ENCODE assay signal across 13 mouse cellular contexts in the genomic region with DNA sequence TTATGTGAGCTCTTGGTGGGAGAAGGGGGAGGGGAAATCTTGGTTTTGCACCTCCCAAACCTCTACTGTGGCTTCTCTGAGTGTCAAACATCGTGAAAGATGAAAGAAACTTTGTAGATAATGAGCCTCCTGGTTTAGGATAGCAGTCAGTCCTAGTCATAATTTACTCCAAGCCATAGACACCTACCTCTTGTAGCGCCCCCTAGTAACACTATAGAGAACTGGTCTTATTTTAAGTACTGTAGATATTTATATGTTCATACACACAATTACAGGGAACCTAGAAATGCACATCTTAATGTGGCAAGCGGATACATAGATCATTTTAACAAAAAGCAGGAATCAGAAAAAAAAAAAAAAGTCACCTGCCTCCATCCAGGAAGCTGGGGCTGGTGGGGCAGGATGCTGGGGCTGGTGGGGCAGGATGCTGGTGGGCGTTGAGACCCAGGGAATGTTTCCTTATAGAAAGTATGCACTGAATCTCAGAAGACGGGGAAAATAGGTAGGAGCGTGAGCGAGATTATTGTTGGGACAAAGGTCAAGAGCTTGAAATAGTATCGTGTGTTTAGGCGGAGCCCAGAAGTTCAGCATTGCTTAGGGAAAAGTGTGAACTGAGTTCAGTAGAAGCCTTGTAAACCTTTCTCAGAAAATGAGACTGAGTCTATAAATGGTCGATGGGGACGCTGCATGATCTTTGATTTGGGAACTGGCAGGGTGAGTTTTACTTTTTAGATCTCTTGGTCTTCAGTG. TPM values are rescaled to one million over a fixed set of nuclear protein-coding genes. Genes with fewer than 3 reads are reported as not detected.
A peak's percentile ranks its signal among the peaks of the same experiment; 100 is the strongest.
DNase-seq lines count a peak whose midpoint lies in the region; ATAC-seq and TF ChIP-seq lines count a peak whose summit lies in the region.
"Had no signal": no experiment of that assay in that cellular context is flagged by ENCODE, and none has a peak within 500 bp of the region (broad histone marks: within the 10 kb centered on the region; RNA-seq: fewer than 3 reads in every experiment).

No protein-coding gene starts in this region.

- 0 out of 2 replicates have a peak overlapping the region, but pooled peaks have one; percentile 11 for H3K27ac ChIP-seq in heart, embryonic 15.5 days
- peak overlapping the region; percentile 56 for H3K27ac ChIP-seq in lung, embryonic 15.5 days
- H3K27ac ChIP-seq in intestine, embryonic 15.5 days: peak overlapping the region; percentile 54; the same call in 1 of the 2 replicates
- peak overlapping the region; percentile 81 for H3K27ac ChIP-seq in small intestine, adult 2 months (ENCODE audit: insufficient read depth, low read depth, low read length)

- 64% methylated on average over 11 of the region's 11 CpGs for WGBS in heart, embryonic 15.5 days
- WGBS in lung, embryonic 15.5 days: 45% methylated on average over 11 of the region's 11 CpGs
- 61% methylated on average over 11 of the region's 11 CpGs for WGBS in intestine, embryonic 15.5 days
- 38% methylated on average over 11 of the region's 11 CpGs for WGBS in small intestine, adult 2 months

- H3K36me3 ChIP-seq in heart, embryonic 15.5 days: no peaks in the 10 kb centered on the region
- H3K36me3 ChIP-seq in lung, embryonic 15.5 days: no peaks in the 10 kb centered on the region
- H3K36me3 ChIP-seq in intestine, embryonic 15.5 days: no peaks in the 10 kb centered on the region
- no peaks in the 10 kb centered on the region for H3K36me3 ChIP-seq in small intestine, adult 2 months (ENCODE audit: control insufficient read depth, insufficient read depth, low read length)

- no peak for DNase-seq in heart, adult 9 months (ENCODE audit: low spot score in 2 of 2)
- no peak for DNase-seq in lung, postnatal 25 days (ENCODE audit: low spot score)
- DNase-seq in embryo, embryonic 10.5 days (ENCODE audit: low spot score): no peak
- no peak for DNase-seq in cerebellum, postnatal 10 days
- DNase-seq: cerebellum, postnatal 36 days; gastrocnemius, postnatal 14 days had no signal

- TF ChIP-seq CTCF in small intestine, adult 2 months (IDR thresholded peaks at IDR 0.05; ENCODE audit: extremely low read depth, insufficient read length, insufficient replicate concordance, low read depth, low read length): no peak

- no peaks in the 10 kb centered on the region for H3K27me3 ChIP-seq in heart, embryonic 15.5 days
- H3K27me3 ChIP-seq in lung, embryonic 15.5 days: no peaks in the 10 kb centered on the region
- H3K27me3 ChIP-seq in intestine, embryonic 15.5 days (replicated peaks): no peaks in the 10 kb centered on the region
- no peaks in the 10 kb centered on the region for H3K27me3 ChIP-seq in small intestine, adult 2 months (ENCODE audit: control insufficient read depth, insufficient read depth, low read length)

- no peak for ATAC-seq in heart, embryonic 15.5 days (replicated peaks; ENCODE audit: insufficient number of reproducible peaks, insufficient read depth, low FRiP score, low read depth)
- no peak for ATAC-seq in lung, embryonic 15.5 days (ENCODE audit: borderline replicate concordance, extremely low read depth, low FRiP score, low TSS enrichment)
- ATAC-seq in intestine, embryonic 15.5 days: peak; percentile 82

- no peak overlapping the region for H3K9ac ChIP-seq in heart, embryonic 15.5 days
- no peak overlapping the region for H3K9ac ChIP-seq in lung, embryonic 15.5 days
- H3K9ac ChIP-seq in intestine, embryonic 15.5 days: no peak overlapping the region

- H3K4me1 ChIP-seq in heart, embryonic 15.5 days (replicated peaks): no peaks in the 10 kb centered on the region
- no peaks in the 10 kb centered on the region for H3K4me1 ChIP-seq in lung, embryonic 15.5 days
- H3K4me1 ChIP-seq in intestine, embryonic 15.5 days (replicated peaks): no peaks in the 10 kb centered on the region
- peaks cover 21% of the 10 kb centered on the region for H3K4me1 ChIP-seq in small intestine, adult 2 months (ENCODE audit: control insufficient read depth, insufficient read depth, insufficient read length, low read length)

- no peaks in the 10 kb centered on the region for H3K9me3 ChIP-seq in heart, embryonic 15.5 days (replicated peaks)
- no peaks in the 10 kb centered on the region for H3K9me3 ChIP-seq in lung, embryonic 15.5 days
- H3K9me3 ChIP-seq in intestine, embryonic 15.5 days: no peaks in the 10 kb centered on the region

- no peak overlapping the region for H3K4me2 ChIP-seq in heart, embryonic 15.5 days
- H3K4me2 ChIP-seq in lung, embryonic 15.5 days: no peak overlapping the region
- no peak overlapping the region; the same call in 1 of the 2 replicates for H3K4me2 ChIP-seq in intestine, embryonic 15.5 days (replicated peaks)

- TF ChIP-seq POLR2A in small intestine, adult 2 months (IDR thresholded peaks at IDR 0.05; ENCODE audit: low read depth, low read length): no peak

- no peak overlapping the region for H3K4me3 ChIP-seq in heart, embryonic 15.5 days
- H3K4me3 ChIP-seq in lung, embryonic 15.5 days: no peak overlapping the region
- no peak overlapping the region for H3K4me3 ChIP-seq in intestine, embryonic 15.5 days (replicated peaks)
- no peak overlapping the region for H3K4me3 ChIP-seq in small intestine, adult 2 months (ENCODE audit: low read depth, low read length)
- H3K4me3 ChIP-seq: myocyte had no signal

RNA-seq across cellular contexts. Expression of gene Hepacam, which starts 1.1 kb away (rescaled TPM):
- 0.09 TPM in 2 replicates for polyA plus RNA-seq in heart, embryonic 15.5 days (2015; fragmentation: Nextera tagmentation; extraction: Ambion mirVana)
- polyA plus RNA-seq in lung, embryonic 15.5 days (2015; fragmentation: Nextera tagmentation; extraction: Ambion mirVana): 0.11 and 0.14 TPM in 2 replicates
- 0.06 and 0.08 TPM in 2 replicates for polyA plus RNA-seq in intestine, embryonic 15.5 days (2015; fragmentation: Nextera tagmentation; extraction: Ambion mirVana)
- 0.11 and 0.32 TPM in 2 replicates for polyA plus RNA-seq in small intestine, adult 2 months (2012; rRNA removed)
- polyA plus RNA-seq: intestine, embryonic 14.5 days; liver, embryonic 16.5 days; myocyte had no signal

RNA-seq across cellular contexts. Expression of gene Ccdc15, which starts 20.0 kb away (rescaled TPM):
- polyA plus RNA-seq in heart, embryonic 15.5 days (2015; fragmentation: Nextera tagmentation; extraction: Ambion mirVana): 4.3 and 4.6 TPM in 2 replicates
- 9.0 and 9.3 TPM in 2 replicates for polyA plus RNA-seq in lung, embryonic 15.5 days (2015; fragmentation: Nextera tagmentation; extraction: Ambion mirVana)
- 5.0 and 6.1 TPM in 2 replicates for polyA plus RNA-seq in intestine, embryonic 15.5 days (2015; fragmentation: Nextera tagmentation; extraction: Ambion mirVana)
- 0.37 and 0.66 TPM in 2 replicates for polyA plus RNA-seq in small intestine, adult 2 months (2012; rRNA removed)

RNA-seq across cellular contexts. Expression of gene Robo4, which starts 33.4 kb away (rescaled TPM):
- 9.2 and 10.8 TPM in 2 replicates for polyA plus RNA-seq in heart, embryonic 15.5 days (2015; fragmentation: Nextera tagmentation; extraction: Ambion mirVana)
- 20.6 and 23.7 TPM in 2 replicates for polyA plus RNA-seq in lung, embryonic 15.5 days (2015; fragmentation: Nextera tagmentation; extraction: Ambion mirVana)
- polyA plus RNA-seq in intestine, embryonic 15.5 days (2015; fragmentation: Nextera tagmentation; extraction: Ambion mirVana): 11.4 and 11.9 TPM in 2 replicates
- 5.1 and 12.0 TPM in 2 replicates for polyA plus RNA-seq in small intestine, adult 2 months (2012; rRNA removed)
- polyA plus RNA-seq: myocyte had no signal

Comparison
In these comparisons a context has a peak if more than half of its experiments do, and no peak if none do; other contexts are left out.
1. H3K27ac ChIP-seq: peak in every context shown above with its lines; median percentile 81 in small intestine, adult 2 months; 56 in lung, embryonic 15.5 days; 54 in intestine, embryonic 15.5 days; 11 in heart, embryonic 15.5 days.